Mouse (Mus musculus) G1E (cell line): ENCODE results near the gene Dapp1.

ENCODE experiments used
- CTCF ChIP-seq: IDR thresholded peaks from 2 replicates; pipeline ENCODE4 v1.5.1; 2012; ENCODE audit warnings: low read depth, low read length, inconsistent platforms, mixed read lengths
- GATA1 ChIP-seq: IDR thresholded peaks from 2 replicates; pipeline ENCODE4 v1.6.1; 2012; ENCODE audit warnings: borderline replicate concordance, low read length, inconsistent platforms, mixed read lengths
- GATA2 ChIP-seq: IDR thresholded peaks from 2 replicates; pipeline ENCODE4 v1.6.1; 2012; ENCODE audit warnings: low read depth, low read length, inconsistent platforms, borderline replicate concordance
- TAL1 ChIP-seq: conservative IDR thresholded peaks from 2 replicates; pipeline ENCODE4 v1.6.1; 2012; ENCODE audit warnings: low read depth, low read length, inconsistent platforms, mixed read lengths

GRCm38 (mm10) chr3:137995486-137995885 is 14.1 kb upstream of the Dapp1 start:
- no peak for TF ChIP-seq CTCF
- TF ChIP-seq TAL1 = no peak
- no peak for TF ChIP-seq GATA1
- no peak for TF ChIP-seq GATA2
